Mouse (Mus musculus) liver, embryonic 15.5 days (tissue): ENCODE data around the gene Gm572. TPM values are rescaled to one million over a fixed set of nuclear protein-coding genes. Genes with fewer than 3 reads are reported as not detected.

Experiments used
- ATAC-seq: fragments of 200-750 bp; cut with Nextera tagmentation; 2 replicates; pipeline ENCODE4 v1.8.0; 2017; ENCODE audit warnings: moderate number of reproducible peaks, mild to moderate bottlenecking, moderate library complexity; ENCODE audit not compliant: insufficient read depth
- H3K27ac ChIP-seq: fragments of 300-500 bp; sonication (generic); replicated peaks from 2 replicates; pipeline ENCODE4 v1.5.1; 2015; ENCODE audit warnings: mild to moderate bottlenecking, inconsistent platforms
- H3K27me3 ChIP-seq: fragments of 300-500 bp; sonication (generic); 2 replicates; pipeline ENCODE4 v1.6.1; 2015; ENCODE audit warnings: mild to moderate bottlenecking, inconsistent platforms
- H3K36me3 ChIP-seq: fragments of 300-500 bp; sonication (generic); replicated peaks from 2 replicates; pipeline ENCODE4 v1.6.1; 2015; ENCODE audit warnings: moderate library complexity, mild to moderate bottlenecking, inconsistent platforms
- H3K4me1 ChIP-seq: fragments of 300-500 bp; sonication (generic); replicated peaks from 2 replicates; pipeline ENCODE4 v1.6.1; 2015; ENCODE audit warnings: inconsistent platforms
- H3K4me2 ChIP-seq: fragments of 300-500 bp; sonication (generic); 2 replicates; pipeline ENCODE4 v1.6.1; 2015; ENCODE audit warnings: moderate library complexity, mild to moderate bottlenecking, inconsistent platforms
- H3K4me3 ChIP-seq: fragments of 300-500 bp; sonication (generic); replicated peaks from 2 replicates; pipeline ENCODE4 v1.5.1; 2015; ENCODE audit warnings: mild to moderate bottlenecking, inconsistent platforms
- H3K9ac ChIP-seq: fragments of 300-500 bp; sonication (generic); 2 replicates; pipeline ENCODE4 v1.6.1; 2015; ENCODE audit warnings: moderate library complexity, mild to moderate bottlenecking, inconsistent platforms
- H3K9me3 ChIP-seq: fragments of 300-500 bp; sonication (generic); replicated peaks from 2 replicates; pipeline ENCODE4 v1.6.1; 2016; ENCODE audit warnings: inconsistent platforms
- whole genome bisulfite sequencing: fragments of 180-500 bp; shearing (Covaris S2); methylation state at CpG from one replicate; pipeline ENCODE4 v1.1.7; 2015; ENCODE audit warnings: mixed read lengths; ENCODE audit not compliant: insufficient replicate concordance; 5-methylcytosine and 5-hydroxymethylcytosine counted together
- polyA plus RNA-seq: library from polyadenylated mRNA; unstranded; fragments of >200 nt; fragmentation: Nextera tagmentation; extraction: Ambion mirVana; gene quantifications from 2 replicates; pipeline ENCODE4 v1.2.1, GENCODE M21; 2015

Gm572 gene
- polyA plus RNA-seq, 1 experiment from 2014 or later: not detected

GRCm38 (mm10) chr4:148644926-148645325 is 1.8 kb downstream of the Gm572 start:
- H3K9me3 ChIP-seq: no peaks in the 10 kb centered on the region
- no peak for ATAC-seq

GRCm38 (mm10) chr4:148646616-148647015 is 3.5 kb downstream of the Gm572 start:
- H3K4me1 ChIP-seq: peaks cover 10% of the 10 kb centered on the region; the same call in 1 of the 2 replicates
- H3K36me3 ChIP-seq: no peaks in the 10 kb centered on the region
- no peaks in the 10 kb centered on the region for H3K9me3 ChIP-seq
- H3K4me2 ChIP-seq: no peak overlapping the region
- no peak for ATAC-seq
- no peak overlapping the region for H3K4me3 ChIP-seq
- H3K9ac ChIP-seq: no peak overlapping the region
- peaks cover 3% of the 10 kb centered on the region; the same call in 1 of the 2 replicates for H3K27me3 ChIP-seq
- 50% methylated on average over 11 of the region's 11 CpGs for WGBS
- no peak overlapping the region for H3K27ac ChIP-seq

More at GRCm38 (mm10) chr4:148644926-148645325, 1.8 kb downstream of the Gm572 start:
- WGBS: 64% methylated on average over 6 of the region's 6 CpGs
- Histone ChIP-seq H3K27ac (no peak overlapping the region), H3K27me3 (peaks cover 3% of the 10 kb centered on the region; the same call in 1 of the 2 replicates), H3K4me3 (no peak overlapping the region), H3K9ac (no peak overlapping the region), H3K4me1 (peaks cover 10% of the 10 kb centered on the region; the same call in 1 of the 2 replicates), H3K36me3 (no peaks in the 10 kb centered on the region), H3K4me2 (no peak overlapping the region)

- Histone ChIP-seq H3K36me3 (no peaks in the 10 kb centered on the region), H3K4me3 (no peak overlapping the region), H3K9me3 (no peaks in the 10 kb centered on the region), H3K4me2 (no peak overlapping the region), H3K27me3 (peaks cover 2% of the 10 kb centered on the region; the same call in 1 of the 2 replicates), H3K9ac (no peak overlapping the region), H3K27ac (no peak overlapping the region), H3K4me1 (no peaks in the 10 kb centered on the region; the same call in 1 of the 2 replicates)
- 48% methylated on average over 3 of the region's 3 CpGs for WGBS
- ATAC-seq: no peak
Observed at GRCm38 (mm10) chr4:148649309-148649708, 6.2 kb downstream of the Gm572 start.

GRCm38 (mm10) chr4:148651045-148651444 is 7.9 kb downstream of the Gm572 start:
- Histone ChIP-seq H3K27me3 (no peaks in the 10 kb centered on the region; the same call in 1 of the 2 replicates), H3K27ac (no peak overlapping the region), H3K4me3 (no peak overlapping the region), H3K4me1 (no peaks in the 10 kb centered on the region), H3K9me3 (no peaks in the 10 kb centered on the region), H3K4me2 (no peak overlapping the region), H3K36me3 (no peaks in the 10 kb centered on the region), H3K9ac (no peak overlapping the region)
- WGBS: 72% methylated on average over 9 of the region's 9 CpGs
- no peak for ATAC-seq

- Histone ChIP-seq H3K27ac (no peak overlapping the region), H3K4me3 (no peak overlapping the region), H3K4me1 (no peaks in the 10 kb centered on the region), H3K4me2 (no peak overlapping the region), H3K9ac (no peak overlapping the region), H3K9me3 (no peaks in the 10 kb centered on the region), H3K27me3 (peaks cover 5% of the 10 kb centered on the region; the same call in 1 of the 2 replicates), H3K36me3 (no peaks in the 10 kb centered on the region)
- WGBS: 77% methylated on average over 18 of the region's 18 CpGs
- ATAC-seq: no peak; the same call in 1 of the 2 replicates
Observed at GRCm38 (mm10) chr4:148654701-148655398, 11.7 kb downstream of the Gm572 start.

GRCm38 (mm10) chr4:148656691-148657258 is 13.7 kb downstream of the Gm572 start:
- Histone ChIP-seq H3K4me2 (no peak overlapping the region), H3K27ac (no peak overlapping the region), H3K4me1 (no peaks in the 10 kb centered on the region), H3K9me3 (no peaks in the 10 kb centered on the region), H3K36me3 (no peaks in the 10 kb centered on the region), H3K4me3 (no peak overlapping the region), H3K9ac (no peak overlapping the region), H3K27me3 (peaks cover 5% of the 10 kb centered on the region; the same call in 1 of the 2 replicates)
- 40% methylated on average over 15 of the region's 15 CpGs for WGBS
- ATAC-seq: no peak

- Histone ChIP-seq H3K9me3 (no peaks in the 10 kb centered on the region), H3K27me3 (peaks cover 11% of the 10 kb centered on the region), H3K9ac (no peak overlapping the region), H3K4me1 (0 out of 2 replicates have a peak, but pooled peaks cover 6% of the 10 kb centered on the region), H3K27ac (no peak overlapping the region), H3K4me2 (no peak overlapping the region), H3K4me3 (no peak overlapping the region), H3K36me3 (no peaks in the 10 kb centered on the region)
- WGBS: 59% methylated on average over 13 of the region's 13 CpGs
- ATAC-seq: no peak
Observed at GRCm38 (mm10) chr4:148657776-148658175, 14.7 kb downstream of the Gm572 start.

GRCm38 (mm10) chr4:148660174-148660573 is 17.1 kb downstream of the Gm572 start:
- WGBS: 36% methylated on average over 3 of the region's 3 CpGs
- Histone ChIP-seq H3K4me3 (no peak overlapping the region), H3K9me3 (no peaks in the 10 kb centered on the region), H3K9ac (no peak overlapping the region), H3K4me2 (no peak overlapping the region), H3K36me3 (no peaks in the 10 kb centered on the region), H3K4me1 (0 out of 2 replicates have a peak, but pooled peaks cover 6% of the 10 kb centered on the region), H3K27me3 (peaks cover 28% of the 10 kb centered on the region), H3K27ac (no peak overlapping the region)
- ATAC-seq: no peak

GRCm38 (mm10) chr4:148662168-148662965 is 19.2 kb downstream of the Gm572 start:
- H3K9me3 ChIP-seq: no peaks in the 10 kb centered on the region
- H3K4me2 ChIP-seq: peak overlapping the region; percentile 49
- no peak overlapping the region for H3K9ac ChIP-seq
- no peak overlapping the region for H3K4me3 ChIP-seq
- 30% methylated on average over 21 of the region's 21 CpGs for WGBS
- peaks cover 23% of the 10 kb centered on the region for H3K27me3 ChIP-seq
- no peak overlapping the region for H3K27ac ChIP-seq
- H3K4me1 ChIP-seq: 0 out of 2 replicates have a peak, but pooled peaks cover 6% of the 10 kb centered on the region
- peak; percentile 26; the same call in 1 of the 2 replicates for ATAC-seq
- no peaks in the 10 kb centered on the region for H3K36me3 ChIP-seq

GRCm38 (mm10) chr4:148663326-148663725 is 20.2 kb downstream of the Gm572 start:
- no peak overlapping the region for H3K27ac ChIP-seq
- no peak for ATAC-seq
- WGBS: 56% methylated on average over 7 of the region's 7 CpGs
- peaks cover 23% of the 10 kb centered on the region for H3K27me3 ChIP-seq
- no peak overlapping the region for H3K9ac ChIP-seq
- H3K36me3 ChIP-seq: no peaks in the 10 kb centered on the region
- no peak overlapping the region for H3K4me3 ChIP-seq
- no peak overlapping the region for H3K4me2 ChIP-seq
- H3K9me3 ChIP-seq: no peaks in the 10 kb centered on the region
- H3K4me1 ChIP-seq: 0 out of 2 replicates have a peak, but pooled peaks cover 6% of the 10 kb centered on the region

GRCm38 (mm10) chr4:148664021-148664420 is 20.9 kb downstream of the Gm572 start:
- H3K4me3 ChIP-seq: no peak overlapping the region
- peaks cover 23% of the 10 kb centered on the region for H3K27me3 ChIP-seq
- 0 out of 2 replicates have a peak, but pooled peaks cover 6% of the 10 kb centered on the region for H3K4me1 ChIP-seq
- no peak overlapping the region for H3K4me2 ChIP-seq
- H3K36me3 ChIP-seq: no peaks in the 10 kb centered on the region
- no peak overlapping the region for H3K9ac ChIP-seq
- no peak for ATAC-seq
- 62% methylated on average over 6 of the region's 6 CpGs for WGBS
- H3K27ac ChIP-seq: no peak overlapping the region
- no peaks in the 10 kb centered on the region for H3K9me3 ChIP-seq
